Mouse (Mus musculus) stomach, postnatal 0 days (tissue): ENCODE measurements around the gene Abi3bp.

Experiments
- CTCF ChIP-seq: IDR thresholded peaks from 2 replicates; pipeline ENCODE4 v1.5.1; 2016; ENCODE audit warnings: antibody characterized with exemption, low read depth, mild to moderate bottlenecking, moderate library complexity
- EP300 ChIP-seq: optimal IDR thresholded peaks from 2 replicates; pipeline ENCODE3; 2016; ENCODE audit warnings: antibody characterized with exemption

GRCm38 (mm10) chr16:56528079-56528688 is 50.5 kb downstream of the Abi3bp start:
- TF ChIP-seq EP300 (no peak), CTCF (no peak)
